Mouse (Mus musculus): Measurements from ENCODE around the gene Numb. TPM values are rescaled to one million over a fixed set of nuclear protein-coding genes. Genes with fewer than 3 reads are reported as not detected.

Gene Numb
- total RNA-seq, 2 experiments from 2014 or later: 13.8 to 17.3 TPM

DNA sequence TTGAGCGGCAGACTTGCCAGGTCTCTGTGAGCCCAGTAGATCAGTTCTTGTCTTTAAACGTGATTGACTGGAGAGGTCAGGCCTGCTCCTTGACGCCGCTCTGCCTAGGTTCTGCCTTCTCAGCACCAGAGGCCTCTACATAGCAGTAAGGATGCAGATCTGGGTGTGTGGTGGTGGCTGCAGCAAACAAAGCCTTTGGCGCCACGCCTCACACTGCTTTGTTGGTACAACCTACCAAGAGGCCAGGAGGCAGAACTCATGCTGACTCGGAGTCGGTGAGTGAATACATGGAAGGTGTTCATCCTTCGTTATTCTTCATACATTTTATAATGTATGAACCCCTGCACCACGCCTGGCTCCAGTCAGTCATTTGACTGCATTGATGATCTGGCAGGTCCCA is 163.0 kb downstream of the Numb start:
- no peak for DNase-seq
- intact Hi-C loops (cut with DNase I): no loop called here

DNA sequence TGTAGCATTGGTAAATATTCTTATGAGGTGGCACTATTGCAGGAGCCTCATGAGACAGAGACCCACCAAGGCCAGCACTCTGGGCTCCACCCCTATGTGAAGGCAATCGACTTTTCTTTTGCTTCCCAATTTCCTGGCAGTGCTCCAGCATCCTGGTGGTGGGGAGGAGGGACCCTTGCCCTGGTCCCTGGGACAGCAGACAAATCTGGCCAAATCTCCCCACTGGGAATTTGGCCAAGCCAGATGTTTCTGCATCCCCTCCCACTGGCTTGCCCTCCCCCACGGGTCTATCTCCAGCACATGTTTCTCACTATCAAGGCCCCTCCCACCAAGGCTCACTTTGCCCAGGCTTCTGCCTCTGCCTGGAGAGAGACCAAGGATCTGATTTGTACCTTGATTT is 169.2 kb downstream of the Numb start:
- DNase-seq: no peak
- intact Hi-C loops (cut with DNase I): no loop called here

DNA sequence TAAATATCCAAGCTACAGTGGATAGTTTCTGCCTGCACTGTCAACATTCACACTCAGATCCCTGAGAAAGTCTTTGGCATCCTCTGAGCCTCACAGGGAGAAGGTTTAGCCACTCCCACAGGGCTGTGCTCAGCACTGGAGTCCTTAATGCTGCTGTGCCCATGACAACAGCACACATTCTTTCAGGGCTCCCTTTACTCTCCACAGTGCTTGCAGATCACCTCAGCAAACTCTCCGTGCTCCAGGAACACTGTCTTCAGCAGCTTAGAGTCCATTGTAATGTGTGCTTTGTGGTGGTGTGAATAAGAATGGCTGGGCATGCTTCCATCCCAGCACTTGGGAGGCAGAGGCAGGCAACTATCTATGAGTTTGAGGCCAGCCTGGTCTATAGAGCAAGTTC is 172.5 kb downstream of the Numb start:
- no peak for DNase-seq
- intact Hi-C loops (cut with DNase I): no loop called here

Other genes with a start within 250 kb of the Numb start
- 10 to 100 TPM; 21.5 to 25.4 TPM for gene Psen1, start 233.8 kb downstream of the Numb start, total RNA-seq (2021)
- gene Papln, start 158.3 kb downstream of the Numb start, total RNA-seq (2021): 1 to 10 TPM; 1.4 to 1.9 TPM
- gene Riox1, start 28.7 kb upstream of the Numb start, total RNA-seq (2021): 1 to 10 TPM; 3.2 to 4.1 TPM
- gene Heatr4, start 62.9 kb upstream of the Numb start, total RNA-seq (2021): not detected
- 10 to 100 TPM; 16.6 to 28.5 TPM for gene Acot2, start 65.9 kb upstream of the Numb start, total RNA-seq (2021)
- gene Acot1, start 87.6 kb upstream of the Numb start, total RNA-seq (2021): 1 to 10 TPM; 3.8 to 7.4 TPM
- gene Acot4, start 116.4 kb upstream of the Numb start, total RNA-seq (2021): under 1 TPM; 0.10 to 0.15 TPM
- gene Gm49366, start 117.0 kb upstream of the Numb start, total RNA-seq (2021): not detected
- gene Acot3, start 130.2 kb upstream of the Numb start, total RNA-seq (2021): not detected
- gene Acot5, start 147.4 kb upstream of the Numb start, total RNA-seq (2021): not detected
- gene Acot6, start 178.7 kb upstream of the Numb start, total RNA-seq (2021): 1 to 10 TPM; 1.4 to 2.2 TPM
- 1 to 10 TPM; 5.9 to 8.1 TPM for gene Dnal1, start 192.4 kb upstream of the Numb start, total RNA-seq (2021)
- under 1 TPM; 0.15 to 0.18 TPM for gene Pnma1, start 226.6 kb upstream of the Numb start, total RNA-seq (2021)

Measured in gastrocnemius, postnatal 36 days (tissue).